Mouse (Mus musculus): ENCODE data around the gene Prkce. TPM values are rescaled to one million over a fixed set of nuclear protein-coding genes. Genes with fewer than 3 reads are reported as not detected.

Gene Prkce
- total RNA-seq, 2 experiments from 2014 or later, result 315 to 338 TPM

- DNase-seq (ENCODE audit: low spot score in 2 of 2), result no peak
Measured at GRCm38 (mm10) chr17:86601116-86601515, 433.5 kb downstream of the Prkce start.

- no peak for DNase-seq (ENCODE audit: low spot score in 2 of 2)
Measured at GRCm38 (mm10) chr17:86601901-86602300, 434.3 kb downstream of the Prkce start.

- no peak for DNase-seq (ENCODE audit: low spot score in 2 of 2)
Measured at GRCm38 (mm10) chr17:86603848-86604444, 436.4 kb downstream of the Prkce start.

- DNase-seq (ENCODE audit: low spot score in 2 of 2), result no peak
Measured at GRCm38 (mm10) chr17:86607981-86608380, 440.4 kb downstream of the Prkce start.

DNA sequence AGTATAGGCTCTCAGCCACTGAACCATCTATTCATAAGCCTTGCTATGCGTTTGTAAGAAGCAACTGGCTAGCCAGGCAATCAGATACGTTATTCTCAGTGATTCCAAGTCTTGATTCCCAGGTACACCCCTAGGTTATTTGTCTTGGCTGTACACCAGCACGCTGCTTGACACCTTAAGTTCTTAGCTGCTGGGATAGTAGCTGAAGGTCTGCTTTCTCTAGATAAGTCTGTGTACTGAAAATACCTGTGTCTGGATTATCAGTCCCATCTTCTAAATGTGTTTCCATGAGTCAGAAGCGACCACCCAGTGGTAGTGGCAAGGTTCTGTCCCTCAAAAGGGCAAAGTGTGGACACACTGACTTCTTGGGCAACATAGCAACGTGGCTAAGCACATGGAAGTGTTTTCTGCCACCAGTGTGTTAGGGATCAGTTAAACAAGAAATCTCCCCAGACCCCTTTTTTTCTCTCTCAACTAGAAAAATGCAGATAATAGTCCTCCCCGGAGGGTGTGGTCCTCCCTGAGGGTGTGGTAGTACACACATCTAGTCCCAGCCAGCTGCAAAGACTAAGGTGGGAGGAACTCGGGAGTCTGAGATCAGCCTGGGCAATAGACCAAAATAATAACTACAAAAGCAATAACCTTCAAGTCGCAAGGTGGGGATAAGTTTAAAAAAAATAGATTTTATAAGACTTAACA lies 442.8 kb downstream of the Prkce start:
- DNase-seq (ENCODE audit: low spot score in 2 of 2), result no peak

DNA sequence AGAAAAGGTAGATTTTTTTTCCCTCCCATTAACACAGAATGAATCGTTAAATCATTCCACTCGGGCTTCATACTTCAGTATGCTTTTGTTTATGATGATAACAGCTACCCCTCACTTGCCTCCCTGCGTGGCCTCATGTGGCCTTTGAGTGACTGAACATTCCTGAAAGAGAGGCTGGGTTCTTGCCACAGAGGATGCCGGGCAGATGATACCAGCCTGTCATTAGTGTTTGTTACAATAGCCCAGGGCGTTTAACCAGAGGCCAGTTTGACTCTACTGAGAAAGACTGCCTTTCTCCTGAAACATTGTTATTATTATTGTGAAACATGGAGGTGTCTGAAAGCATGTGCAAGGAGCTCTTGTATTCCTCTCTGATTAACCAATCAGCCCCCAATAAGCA lies 444.2 kb downstream of the Prkce start:
- no peak for DNase-seq (ENCODE audit: low spot score in 2 of 2)

GRCm38 (mm10) chr17:86615592-86616291 lies 448.2 kb downstream of the Prkce start:
- DNase-seq (ENCODE audit: low spot score in 2 of 2), result no peak

DNA sequence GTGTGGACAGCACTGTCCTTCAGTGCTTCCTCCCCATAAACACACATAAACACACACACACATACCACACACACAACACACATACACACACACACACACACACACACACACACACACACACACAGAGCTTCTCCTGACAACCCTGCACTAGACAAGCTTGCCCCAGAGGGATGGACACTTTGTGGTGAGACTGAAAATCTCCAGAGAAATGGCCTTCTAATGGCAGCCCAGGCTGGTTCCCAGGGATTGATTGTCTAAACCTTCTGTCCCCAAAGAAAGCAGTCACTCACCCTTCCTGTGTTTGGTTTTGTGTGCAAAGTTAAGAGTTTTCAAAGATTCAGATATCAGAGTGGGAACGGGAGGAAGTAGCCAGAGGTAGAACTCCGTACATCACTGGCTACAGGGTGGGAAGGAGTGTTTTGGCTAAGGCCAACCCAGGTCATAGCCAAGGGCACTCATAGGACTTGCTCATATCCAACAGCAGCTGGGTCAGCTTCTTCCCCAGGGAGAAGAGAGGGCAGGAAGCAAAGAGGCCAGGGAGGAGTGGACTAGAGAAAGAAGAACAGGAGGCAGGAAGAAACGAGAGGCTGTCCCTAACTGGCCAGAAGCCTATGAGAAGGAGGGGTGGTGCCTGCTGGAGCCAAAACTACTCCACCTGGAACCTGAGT lies 450.1 kb downstream of the Prkce start:
- no peak for DNase-seq (ENCODE audit: low spot score in 2 of 2)

DNA sequence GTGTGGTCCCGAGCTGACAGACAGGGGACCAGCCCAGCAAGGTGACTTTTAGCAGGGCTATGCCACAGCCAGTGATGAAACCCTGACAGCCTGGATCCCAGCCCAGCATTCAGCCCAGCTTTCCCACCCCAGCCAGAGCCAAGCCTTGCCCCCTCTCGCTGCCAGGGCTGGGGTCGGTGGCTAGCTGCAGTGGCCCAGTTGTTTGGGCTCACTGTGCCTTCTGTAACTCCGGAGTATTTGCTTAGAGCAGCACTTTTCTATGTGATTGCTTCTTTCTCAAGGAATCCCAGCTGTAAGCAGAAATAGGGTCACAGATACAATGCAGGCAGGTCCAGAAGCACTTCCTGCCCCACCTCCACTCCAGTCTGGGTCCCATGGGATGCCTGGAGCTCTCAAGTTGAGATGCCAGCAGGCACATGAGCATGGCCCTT lies 450.9 kb downstream of the Prkce start:
- peak; percentile 12 to 30 for DNase-seq (ENCODE audit: low spot score in 2 of 2)

GRCm38 (mm10) chr17:86622862-86623261 lies 455.3 kb downstream of the Prkce start:
- DNase-seq (ENCODE audit: low spot score in 2 of 2), result no peak

DNA sequence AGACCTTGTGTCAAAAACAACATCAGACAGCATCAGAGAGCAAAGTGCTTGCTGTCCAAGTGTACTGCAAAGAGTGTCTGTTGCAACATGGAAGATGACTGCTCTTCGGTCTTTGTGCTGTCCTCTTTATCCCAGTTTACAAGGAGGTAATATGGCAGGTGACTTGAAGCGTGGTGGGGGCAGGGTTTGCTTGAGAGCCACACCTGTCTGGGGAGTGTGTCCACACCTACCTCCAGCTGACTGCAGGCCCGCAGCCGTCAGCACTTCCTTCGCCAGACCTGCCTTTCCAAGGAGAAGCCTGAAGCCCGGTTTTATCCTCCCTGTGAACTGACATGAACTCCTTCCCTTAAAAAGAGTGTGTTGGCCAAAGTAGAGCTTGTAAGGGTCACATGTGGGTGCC lies 458.9 kb downstream of the Prkce start:
- no peak for DNase-seq (ENCODE audit: low spot score in 2 of 2)

- no peak for DNase-seq (ENCODE audit: low spot score in 2 of 2)
Measured at GRCm38 (mm10) chr17:86633131-86633530, 465.5 kb downstream of the Prkce start.

DNA sequence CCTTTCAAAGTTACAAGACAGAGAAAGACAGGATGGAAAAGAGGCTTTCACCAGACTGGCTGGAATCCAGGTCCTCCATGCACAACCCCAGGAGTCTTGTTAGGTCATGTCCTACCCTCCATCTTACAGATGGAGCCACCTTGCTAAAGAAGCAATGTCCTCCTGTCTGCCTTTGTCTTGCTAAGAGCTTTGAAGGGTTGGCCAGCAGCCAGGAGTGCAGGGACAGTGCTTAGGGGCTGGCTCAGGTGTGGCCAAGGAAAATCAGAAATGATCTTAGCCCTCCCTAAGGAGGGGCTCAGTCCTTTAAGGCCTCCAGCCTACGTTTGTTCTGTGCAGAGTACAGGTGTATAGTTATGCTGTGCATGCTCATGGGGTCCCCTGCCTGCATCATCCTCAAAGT lies 469.7 kb downstream of the Prkce start:
- DNase-seq (ENCODE audit: low spot score in 2 of 2), result no peak

GRCm38 (mm10) chr17:86639279-86639678 lies 471.7 kb downstream of the Prkce start:
- DNase-seq (ENCODE audit: low spot score in 2 of 2), result no peak

- no peak for DNase-seq (ENCODE audit: low spot score in 2 of 2)
Measured at GRCm38 (mm10) chr17:86647226-86647625, 479.6 kb downstream of the Prkce start.

GRCm38 (mm10) chr17:86648856-86649435 lies 481.4 kb downstream of the Prkce start:
- no peak for DNase-seq (ENCODE audit: low spot score in 2 of 2)

GRCm38 (mm10) chr17:86650241-86650640 lies 482.7 kb downstream of the Prkce start:
- DNase-seq (ENCODE audit: low spot score in 2 of 2), result no peak

GRCm38 (mm10) chr17:86651091-86651490 lies 483.5 kb downstream of the Prkce start:
- no peak for DNase-seq (ENCODE audit: low spot score in 2 of 2)

DNA sequence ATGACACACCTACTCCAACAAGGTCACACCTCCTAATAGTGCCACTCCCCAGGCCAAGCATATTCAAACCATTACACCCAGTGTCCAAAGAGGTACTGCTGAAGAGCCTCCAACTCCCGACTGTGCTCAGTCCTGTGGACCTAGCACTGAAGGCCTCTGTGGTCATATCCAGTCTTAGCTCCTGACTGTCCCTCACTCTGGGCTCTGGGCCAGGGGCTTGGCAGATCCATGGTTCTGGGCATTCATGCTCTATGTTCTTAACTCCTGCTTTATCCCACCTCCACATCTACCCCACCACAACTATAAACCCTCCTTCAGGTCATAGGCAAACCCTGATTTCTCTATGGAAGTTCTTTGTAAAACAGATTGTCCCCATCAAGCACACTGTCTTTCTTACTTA lies 485.2 kb downstream of the Prkce start:
- DNase-seq (ENCODE audit: low spot score in 2 of 2), result no peak

DNA sequence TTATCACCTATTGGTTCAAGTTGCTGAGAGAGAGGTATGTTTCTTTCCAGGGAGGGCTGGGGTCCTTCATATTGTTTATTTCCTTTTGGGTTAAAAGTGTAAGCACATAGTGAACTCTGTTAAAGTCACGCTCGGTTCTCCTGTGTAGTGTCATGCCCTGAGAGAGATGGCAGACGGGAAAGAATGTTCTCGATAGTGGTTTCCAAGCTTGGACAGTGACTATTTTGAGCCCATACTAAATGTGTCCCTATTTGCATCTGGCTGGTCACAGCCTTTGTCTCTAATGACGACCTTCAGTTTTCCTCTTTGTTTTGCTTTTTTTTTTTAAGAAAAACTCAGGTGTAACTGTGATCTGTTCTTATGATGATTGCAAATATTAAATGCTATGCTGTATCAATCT lies 488.8 kb downstream of the Prkce start:
- no peak for DNase-seq (ENCODE audit: low spot score in 2 of 2)

GRCm38 (mm10) chr17:86662301-86662700 lies 494.7 kb downstream of the Prkce start:
- DNase-seq (ENCODE audit: low spot score in 2 of 2), result no peak

GRCm38 (mm10) chr17:86663471-86663870 lies 495.9 kb downstream of the Prkce start:
- DNase-seq (ENCODE audit: low spot score in 2 of 2), result no peak

All from layer of hippocampus, postnatal 10 days (tissue).